Mouse (Mus musculus): ENCODE measurements around the gene Iltifb.
"Not testable (repeated sequence)": the region's sequence is repeated elsewhere in the genome, so short reads cannot be mapped to it uniquely, and the experiment has no call there.

Iltifb gene

DNA sequence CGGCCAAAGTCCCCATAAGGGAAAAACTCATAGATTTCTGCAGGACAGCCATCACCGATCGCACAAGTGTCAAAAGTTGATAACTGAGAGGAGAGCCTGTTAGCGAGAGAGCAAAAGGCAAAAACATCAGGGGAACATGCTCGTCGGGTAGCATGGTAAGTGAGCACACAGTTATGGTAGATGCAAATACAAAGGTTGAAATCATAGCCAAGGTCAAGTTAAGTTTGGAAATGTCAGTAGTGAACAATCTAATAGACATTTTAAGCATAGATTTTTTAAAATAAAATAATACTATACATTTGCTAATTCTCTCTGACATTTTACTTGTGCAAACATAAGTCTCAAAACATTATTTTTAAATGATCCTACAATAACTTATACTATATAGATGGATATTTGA is at the start of gene Iltifb:
Gene Iltifb (minus strand): TSS at position 101 of the 400 bp plus-strand sequence.
- in situ Hi-C loops (cut with MboI, MseI) = loop anchor here (5.0 kb wide), 1 partner anchor 88 kb away; no protein-coding TSS in a partner anchor

DNA sequence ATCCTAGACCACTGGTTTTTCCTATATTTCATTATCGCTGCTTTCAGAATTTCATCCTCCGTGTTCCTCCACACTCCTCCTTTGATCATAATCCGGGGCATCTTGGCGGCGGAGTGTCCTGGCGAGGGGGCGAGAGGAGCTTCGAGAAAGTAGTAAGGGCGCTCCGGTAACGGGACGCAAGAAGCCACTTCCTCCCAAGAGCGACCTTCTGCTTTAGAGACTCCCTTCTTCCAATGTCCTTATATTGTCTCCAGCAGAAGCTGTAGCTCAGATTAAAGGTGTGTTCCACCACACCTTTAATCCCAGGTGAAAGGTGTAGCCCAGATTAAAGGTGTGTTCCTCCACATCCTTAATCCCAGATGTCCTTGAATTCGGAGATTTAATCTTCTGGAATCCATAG is 48.3 kb upstream of the Iltifb start, which contains the start of gene Gm9046:
Gene Gm9046 (minus strand): TSS at position 101 of the 400 bp plus-strand sequence.
- in situ Hi-C loops (cut with MboI, MseI) = not testable (repeated sequence)

GRCm38 (mm10) chr10:118337731-118338130 is 42.9 kb upstream of the Iltifb start, which contains the start of gene Gm9045:
Gene Gm9045 (minus strand): TSS chr10:118337831.
- in situ Hi-C loops (cut with MboI, MseI) = not testable (repeated sequence)

- in situ Hi-C loops (cut with MboI, MseI) = not testable (repeated sequence)
Measured at GRCm38 (mm10) chr10:118332308-118332707, 37.5 kb upstream of the Iltifb start, which contains the start of gene Gm9044. Gene Gm9044 (minus strand): TSS chr10:118332408.

GRCm38 (mm10) chr10:118326869-118327268 is 32.0 kb upstream of the Iltifb start, which contains the start of gene Gm9040:
Gene Gm9040 (minus strand): TSS chr10:118326969.
- in situ Hi-C loops (cut with MboI, MseI) = not testable (repeated sequence)

DNA sequence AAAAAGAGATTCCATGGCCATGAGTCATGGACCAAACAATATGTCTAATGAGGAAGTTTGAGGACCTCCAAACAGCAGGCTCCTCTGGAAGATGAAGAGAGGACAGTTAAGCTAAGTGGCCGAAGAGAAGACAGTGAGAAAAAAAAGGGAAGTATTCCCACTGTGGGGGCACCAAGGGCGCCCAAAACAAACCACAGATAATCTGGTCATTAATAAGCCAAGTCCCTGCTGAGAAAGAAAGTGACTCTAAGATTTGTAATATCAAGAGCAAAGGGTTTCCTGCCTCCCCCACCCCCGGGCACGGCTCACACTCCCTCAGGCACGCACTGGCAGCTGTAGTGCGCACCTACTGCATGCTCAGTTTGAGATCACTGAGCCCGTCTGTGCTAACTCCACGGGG is 24.2 kb upstream of the Iltifb start:
- in situ Hi-C loops (cut with MboI, MseI) = loop anchor here (10.0 kb wide), 1 partner anchor 74 kb away; the partner anchor contains the start of gene Gm32717

DNA sequence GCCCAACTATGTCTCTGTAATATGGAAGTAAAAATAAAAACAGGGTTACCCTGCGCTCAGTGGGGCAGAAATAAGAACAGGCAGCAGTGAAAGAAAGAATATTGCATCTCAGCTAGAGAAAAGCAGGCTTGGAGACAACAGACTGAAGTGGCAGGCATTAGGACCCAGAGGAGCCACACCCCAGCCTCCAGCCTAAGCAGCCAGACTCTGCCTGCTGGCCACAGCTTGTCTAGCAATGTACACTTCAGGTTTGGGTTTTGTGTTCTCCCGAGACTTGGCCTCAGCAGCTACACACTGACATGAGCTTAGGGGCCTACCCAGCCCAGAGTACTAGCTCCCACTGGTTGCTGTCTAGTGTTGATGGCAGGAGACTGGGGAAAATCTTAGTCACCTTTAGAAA is 7.3 kb upstream of the Iltifb start:
- in situ Hi-C loops (cut with MboI, MseI) = not testable (repeated sequence)

- in situ Hi-C loops (cut with MboI, MseI) = not testable (repeated sequence)
Measured at GRCm38 (mm10) chr10:118283016-118283415, 11.8 kb downstream of the Iltifb start.

GRCm38 (mm10) chr10:118282565-118282964 is 12.3 kb downstream of the Iltifb start:
- in situ Hi-C loops (cut with MboI, MseI) = not testable (repeated sequence)

DNA sequence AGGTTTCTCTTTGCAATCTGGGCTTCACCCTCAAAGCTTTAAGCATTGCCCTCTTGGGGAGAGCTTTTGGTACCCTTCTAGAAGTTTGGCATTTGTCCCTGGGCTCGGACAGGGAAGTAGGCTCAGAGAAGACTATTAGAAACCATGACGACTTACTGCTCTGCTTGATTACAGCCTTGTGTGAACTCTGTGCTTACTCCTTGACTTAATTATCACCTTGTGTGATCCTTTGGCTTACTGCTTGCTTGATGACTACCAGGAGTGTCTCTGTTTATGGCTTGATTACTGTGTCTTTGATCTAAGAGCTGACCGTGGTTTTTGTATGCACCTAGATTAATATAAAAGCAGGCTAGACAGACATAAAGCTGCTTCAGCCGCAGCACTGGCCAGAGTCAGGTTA is 16.8 kb downstream of the Iltifb start:
- in situ Hi-C loops (cut with MboI, MseI) = not testable (repeated sequence)

DNA sequence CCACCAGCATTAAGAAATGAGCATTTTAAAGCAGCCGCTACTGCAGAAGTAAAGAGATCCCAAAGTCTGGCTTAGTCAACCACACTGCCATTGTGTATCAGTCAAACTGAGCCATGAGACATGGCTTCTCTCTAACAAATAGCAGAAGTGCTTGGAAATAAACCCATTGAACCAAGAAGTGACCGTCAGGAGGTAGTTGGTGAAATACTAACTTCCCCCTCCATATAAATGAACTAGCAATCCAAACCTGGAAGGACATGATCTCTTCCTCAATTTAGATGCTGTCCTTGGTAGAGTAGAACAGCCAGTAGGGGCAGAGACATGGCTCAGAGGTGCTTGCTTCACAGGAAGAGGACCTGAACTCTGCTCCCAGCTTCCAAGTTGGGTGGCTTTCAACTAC is 23.4 kb downstream of the Iltifb start:
- in situ Hi-C loops (cut with MboI, MseI) = not testable (repeated sequence)

DNA sequence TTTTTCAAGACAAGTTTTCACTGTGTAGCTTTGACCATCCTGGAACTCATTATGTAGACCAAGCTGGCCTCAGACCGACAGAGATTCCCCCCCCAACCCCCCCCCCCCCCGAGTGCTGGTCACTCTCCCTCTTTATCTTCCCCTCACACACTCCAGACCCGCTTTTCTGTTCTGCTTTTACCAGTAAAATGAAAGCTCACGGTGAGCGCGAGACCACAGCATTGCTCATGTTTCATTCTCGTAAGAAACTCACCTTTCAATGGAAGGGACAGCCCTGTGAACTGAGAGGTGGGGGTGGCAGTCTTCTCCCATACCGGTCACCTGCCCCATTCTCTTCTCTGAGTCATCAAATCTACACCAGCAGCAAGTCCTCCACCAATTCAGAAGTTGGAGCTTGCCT is 26.0 kb downstream of the Iltifb start:
- in situ Hi-C loops (cut with MboI, MseI) = not testable (repeated sequence)

- in situ Hi-C loops (cut with MboI, MseI) = not testable (repeated sequence)
Measured at GRCm38 (mm10) chr10:118258388-118258787, 36.5 kb downstream of the Iltifb start, which contains the start of gene Gm32802. Gene Gm32802 (plus strand): TSS chr10:118258688.

GRCm38 (mm10) chr10:118250852-118251295 is 44.0 kb downstream of the Iltifb start:
- in situ Hi-C loops (cut with MboI, MseI) = no loop called here

DNA sequence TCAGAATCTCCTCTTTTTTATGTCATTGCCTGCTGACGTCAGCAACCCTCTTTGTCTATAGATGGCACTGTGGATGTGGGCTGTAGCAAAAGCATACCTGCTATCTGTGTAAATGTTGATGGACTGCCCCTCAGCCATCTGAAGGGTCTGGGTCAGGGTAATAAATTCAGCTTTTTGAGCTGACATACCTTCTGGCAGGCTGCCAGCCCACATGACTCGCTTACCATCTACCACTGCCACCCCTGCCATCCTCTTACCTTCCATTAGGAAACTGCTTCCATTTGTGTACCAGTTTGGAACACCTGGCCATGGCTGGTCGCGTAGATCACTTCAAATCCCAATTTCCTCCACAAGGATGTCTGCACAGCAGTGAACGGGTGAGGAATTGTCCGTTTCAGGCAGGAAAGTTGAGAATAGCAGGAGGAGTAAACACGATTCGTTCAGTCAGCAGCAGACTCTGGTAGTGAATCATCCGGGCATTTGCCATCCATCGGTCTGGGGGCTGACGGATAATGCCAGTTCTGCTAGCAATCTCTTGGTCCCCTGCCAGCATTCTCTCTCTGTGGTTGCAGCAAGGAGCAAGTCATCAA is 45.7 kb downstream of the Iltifb start:
- in situ Hi-C loops (cut with MboI, MseI) = loop anchor here (5.0 to 10.0 kb wide), 2 partner anchors 66 to 123 kb away; no protein-coding TSS in a partner anchor

DNA sequence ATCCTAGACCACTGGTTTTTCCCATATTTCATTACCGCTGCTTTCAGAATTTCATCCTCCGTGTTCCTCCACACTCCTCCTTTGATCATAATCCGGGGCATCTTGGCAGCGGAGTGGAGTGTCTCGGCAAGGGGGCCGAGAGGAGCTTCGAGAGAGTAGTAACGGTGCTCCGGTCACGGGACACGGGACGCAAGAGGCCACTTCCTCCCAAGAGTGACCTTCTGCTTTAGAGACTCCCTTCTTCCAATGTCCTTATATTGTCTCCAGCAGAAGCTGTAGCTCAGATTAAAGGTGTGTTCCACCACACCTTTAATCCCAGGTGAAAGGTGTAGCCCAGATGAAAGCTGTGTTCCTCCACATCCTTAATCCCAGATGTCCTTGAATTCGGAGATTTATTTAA is 54.2 kb downstream of the Iltifb start, which contains the start of gene Gm32717:
Gene Gm32717 (minus strand): TSS at position 101 of the 400 bp plus-strand sequence.
- in situ Hi-C loops (cut with MboI, MseI) = loop anchor here (10.0 kb wide), 1 partner anchor 74 kb away; no protein-coding TSS in a partner anchor
